Mouse (Mus musculus) stomach, embryonic 14.5 days (tissue): ENCODE measurements around the gene Myocos. TPM values are rescaled to one million over a fixed set of nuclear protein-coding genes. Genes with fewer than 3 reads are reported as not detected.
"Not testable (repeated sequence)": the region's sequence is repeated elsewhere in the genome, so short reads cannot be mapped to it uniquely, and the experiment has no call there.

Source experiments
- ATAC-seq: fragments of 200-750 bp; cut with Nextera tagmentation; 2 replicates; pipeline ENCODE4 v1.8.0; 2017; ENCODE audit warnings: low read depth, moderate TSS enrichment; ENCODE audit not compliant: insufficient number of reproducible peaks, insufficient read depth, low FRiP score
- H3K27ac ChIP-seq: fragments of 300-500 bp; sonication (generic); 2 replicates; pipeline ENCODE4 v1.5.1; 2014; ENCODE audit warnings: mild to moderate bottlenecking, low read length, moderate library complexity, mixed read lengths
- H3K27me3 ChIP-seq: fragments of 300-500 bp; sonication (generic); 2 replicates; pipeline ENCODE4 v1.6.1; 2014; ENCODE audit warnings: low read length, control low read depth, mixed read lengths; ENCODE audit not compliant: control insufficient read depth, insufficient read depth
- H3K36me3 ChIP-seq: fragments of 300-500 bp; sonication (generic); 2 replicates; pipeline ENCODE4 v1.6.1; 2014; ENCODE audit warnings: mild to moderate bottlenecking, control low read depth, low read length, moderate library complexity, mixed read lengths; ENCODE audit not compliant: control insufficient read depth, insufficient read depth
- H3K4me1 ChIP-seq: fragments of 300-500 bp; sonication (generic); 2 replicates; pipeline ENCODE4 v1.6.1; 2014; ENCODE audit warnings: low read length, control low read depth, mixed read lengths; ENCODE audit not compliant: control insufficient read depth, insufficient read depth
- H3K4me2 ChIP-seq: fragments of 300-500 bp; sonication (generic); replicated peaks from 2 replicates; pipeline ENCODE4 v1.6.1; 2014; ENCODE audit warnings: low read depth, low read length, control low read depth
- H3K4me3 ChIP-seq: fragments of 300-500 bp; sonication (generic); 2 replicates; pipeline ENCODE4 v1.5.1; 2014; ENCODE audit warnings: low read depth, low read length, control low read depth
- H3K9ac ChIP-seq: fragments of 300-500 bp; sonication (generic); replicated peaks from 2 replicates; pipeline ENCODE4 v1.6.1; 2014; ENCODE audit warnings: low read depth, mild to moderate bottlenecking, control low read depth, low read length, moderate library complexity, mixed read lengths
- H3K9me3 ChIP-seq: fragments of 300-500 bp; sonication (generic); 2 replicates; pipeline ENCODE4 v1.6.1; 2016; ENCODE audit warnings: low read depth, low read length, control low read depth; ENCODE audit not compliant: control insufficient read depth
- WGBS: fragments of 180-500 bp; shearing (Covaris S2); extraction: QIAGEN DNeasy Blood & Tissue Kit; methylation state at CpG from one replicate; pipeline ENCODE4 v1.1.7; 2014; 5-methylcytosine and 5-hydroxymethylcytosine counted together
- polyA plus RNA-seq: library from polyadenylated mRNA; unstranded; fragments of >200 nt; fragmentation: Nextera tagmentation; extraction: Ambion mirVana; gene quantifications from 2 replicates; pipeline ENCODE4 v1.2.1, GENCODE M21; 2014

Gene Myocos
- polyA plus RNA-seq, 1 experiment from 2014 or later, result not detected

DNA sequence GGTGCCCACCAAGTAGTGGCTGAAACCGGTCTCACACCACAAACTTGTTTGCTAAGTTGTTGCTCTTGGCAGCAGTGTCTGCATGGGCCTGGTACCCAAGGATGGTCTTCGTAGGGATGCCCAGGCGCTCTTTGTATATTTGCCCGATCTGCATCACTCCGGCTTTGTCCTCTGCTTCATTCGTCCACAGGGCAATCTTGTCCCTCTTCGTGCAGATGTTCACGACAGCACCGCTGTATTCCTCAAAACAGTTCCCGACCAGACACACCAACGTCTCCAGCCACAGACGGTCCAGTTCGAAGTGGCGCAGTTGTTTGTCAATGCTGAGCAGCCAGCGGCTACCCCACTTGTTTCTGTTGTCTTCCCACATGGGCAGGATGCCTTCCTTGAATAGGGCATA, 29.7 kb downstream of the Myocos start:
- not testable (repeated sequence) for H3K9me3 ChIP-seq, H3K27ac ChIP-seq, ATAC-seq, H3K4me3 ChIP-seq, H3K4me1 ChIP-seq, H3K27me3 ChIP-seq, H3K9ac ChIP-seq, H3K36me3 ChIP-seq, H3K4me2 ChIP-seq
- WGBS, result 97% methylated on average over 15 of the region's 15 CpGs

DNA sequence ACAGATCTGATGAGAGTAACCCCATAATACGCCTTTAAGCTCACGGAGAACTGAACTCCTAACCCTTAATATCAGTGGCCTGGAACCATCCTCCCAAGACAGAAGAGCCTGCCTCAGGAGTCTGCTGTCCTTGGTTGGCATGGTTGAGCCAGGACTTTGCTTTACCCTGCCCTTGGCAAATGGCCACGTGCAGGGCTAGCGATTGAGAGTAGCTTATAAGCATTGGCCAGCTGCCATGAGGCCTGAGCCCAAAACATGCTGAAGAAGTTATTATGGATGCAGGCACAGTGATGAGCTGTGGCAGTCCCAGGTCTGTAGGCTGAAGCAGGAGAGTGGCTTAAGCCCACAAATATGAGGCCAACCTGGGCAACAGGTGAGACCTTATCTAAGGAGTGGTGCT, 30.2 kb downstream of the Myocos start:
- not testable (repeated sequence) for H3K4me1 ChIP-seq, H3K9ac ChIP-seq, H3K9me3 ChIP-seq, ATAC-seq, H3K27ac ChIP-seq, H3K36me3 ChIP-seq, H3K4me2 ChIP-seq, H3K27me3 ChIP-seq, H3K4me3 ChIP-seq
- 87% methylated on average over 4 of the region's 4 CpGs for WGBS

DNA sequence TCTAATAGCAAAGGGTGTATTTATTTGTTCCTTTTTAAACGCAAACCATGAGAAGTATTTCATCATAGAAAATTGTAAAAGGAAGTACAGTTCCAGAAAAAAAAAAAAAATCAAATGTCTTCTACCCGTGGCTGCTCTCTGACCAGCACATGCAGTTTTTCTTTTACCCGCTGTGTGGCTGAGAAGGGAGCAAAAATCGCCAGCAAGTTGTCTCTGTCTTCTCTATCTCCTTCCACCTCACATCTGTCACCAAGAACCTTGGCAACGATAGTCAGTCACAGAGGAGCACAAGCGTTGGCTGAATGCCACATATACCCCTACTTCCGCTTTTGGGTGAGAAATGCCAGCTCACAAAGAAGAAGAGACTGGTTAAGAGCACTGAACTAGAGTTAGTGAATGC, 32.8 kb downstream of the Myocos start:
- no peak for ATAC-seq
- Histone ChIP-seq H3K27me3 (no peaks in the 10 kb centered on the region), H3K27ac (no peak overlapping the region), H3K9me3 (no peaks in the 10 kb centered on the region), H3K9ac (no peak overlapping the region), H3K4me1 (no peaks in the 10 kb centered on the region), H3K36me3 (no peaks in the 10 kb centered on the region), H3K4me3 (no peak overlapping the region), H3K4me2 (no peak overlapping the region)
- WGBS, result 61% methylated on average over 7 of the region's 7 CpGs

DNA sequence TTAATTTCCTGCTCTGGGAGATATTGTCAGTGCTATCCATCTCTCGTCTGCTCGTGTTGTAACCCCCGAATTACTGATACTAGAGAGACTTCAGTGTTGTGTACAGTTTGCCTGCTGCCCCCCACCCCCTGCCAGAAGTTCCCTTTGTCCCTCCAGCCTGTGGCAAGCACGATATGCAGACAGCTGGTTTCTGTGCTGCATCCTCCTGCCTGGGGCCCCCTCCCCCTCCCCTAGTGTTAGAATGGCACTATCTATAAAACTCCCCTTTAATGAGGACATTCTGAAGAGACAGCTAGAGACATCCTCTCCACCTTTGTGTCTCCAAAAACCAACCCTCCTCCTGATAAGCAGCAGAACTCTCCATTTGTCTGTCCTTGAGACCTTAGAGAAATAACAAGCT, 34.1 kb downstream of the Myocos start:
- no peaks in the 10 kb centered on the region for H3K4me1 ChIP-seq
- H3K9ac ChIP-seq, result no peak overlapping the region
- H3K4me3 ChIP-seq, result no peak overlapping the region
- no peak overlapping the region for H3K4me2 ChIP-seq
- H3K9me3 ChIP-seq, result no peaks in the 10 kb centered on the region
- no peaks in the 10 kb centered on the region for H3K36me3 ChIP-seq
- 31% methylated on average over 4 of the region's 4 CpGs for WGBS
- no peak for ATAC-seq
- no peaks in the 10 kb centered on the region for H3K27me3 ChIP-seq
- H3K27ac ChIP-seq, result no peak overlapping the region

DNA sequence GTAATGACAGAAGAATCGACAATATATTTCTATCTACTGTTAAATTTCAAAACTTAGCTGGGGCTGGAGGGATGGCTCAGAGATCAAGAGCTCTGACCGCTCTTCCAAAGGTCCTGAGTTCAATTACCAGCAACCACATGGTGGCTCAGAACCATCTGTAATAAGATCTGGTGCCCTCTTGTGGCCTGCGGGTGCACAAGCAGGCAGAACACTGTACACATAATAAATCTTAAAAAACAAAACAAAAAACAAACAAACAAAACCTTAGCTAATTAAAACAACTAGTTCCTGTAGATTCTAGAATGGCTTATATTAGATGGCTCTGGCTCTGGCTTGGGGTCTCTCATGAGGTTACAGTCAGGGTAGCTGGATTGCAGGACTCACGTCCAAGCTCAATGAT, 37.5 kb downstream of the Myocos start:
- WGBS, result 75% methylated on average over 4 of the region's 4 CpGs
- Histone ChIP-seq H3K27ac (no peak overlapping the region), H3K4me2 (no peak overlapping the region), H3K9ac (no peak overlapping the region), H3K36me3 (no peaks in the 10 kb centered on the region), H3K4me3 (no peak overlapping the region), H3K4me1 (no peaks in the 10 kb centered on the region), H3K9me3 (no peaks in the 10 kb centered on the region), H3K27me3 (no peaks in the 10 kb centered on the region)
- ATAC-seq, result no peak

DNA sequence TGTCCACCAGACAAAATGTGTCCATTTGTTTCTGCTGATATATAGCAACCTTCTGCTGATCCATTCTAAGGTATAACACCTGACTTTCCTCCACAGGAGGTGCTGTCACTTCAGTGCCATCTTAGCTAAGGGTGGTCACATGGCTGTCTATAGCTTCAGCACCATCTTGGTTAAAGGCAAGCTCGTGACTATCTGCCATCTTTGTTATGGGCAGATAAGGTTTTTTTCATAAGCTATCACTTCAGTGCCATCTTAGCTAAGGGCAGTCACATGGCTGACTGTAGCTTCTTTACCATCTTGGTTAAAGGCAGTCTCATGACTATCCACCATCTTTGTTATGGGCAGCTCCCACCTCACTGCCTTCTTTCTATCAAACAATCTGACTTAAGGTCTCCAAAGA, 42.5 kb downstream of the Myocos start:
- no peaks in the 10 kb centered on the region for H3K9me3 ChIP-seq
- H3K9ac ChIP-seq, result no peak overlapping the region
- no peaks in the 10 kb centered on the region for H3K36me3 ChIP-seq
- no peaks in the 10 kb centered on the region for H3K27me3 ChIP-seq
- 68% methylated on average over 1 of the region's 1 CpGs for WGBS
- H3K4me2 ChIP-seq, result no peak overlapping the region
- ATAC-seq, result no peak
- no peak overlapping the region for H3K27ac ChIP-seq
- H3K4me3 ChIP-seq, result no peak overlapping the region
- no peaks in the 10 kb centered on the region for H3K4me1 ChIP-seq

DNA sequence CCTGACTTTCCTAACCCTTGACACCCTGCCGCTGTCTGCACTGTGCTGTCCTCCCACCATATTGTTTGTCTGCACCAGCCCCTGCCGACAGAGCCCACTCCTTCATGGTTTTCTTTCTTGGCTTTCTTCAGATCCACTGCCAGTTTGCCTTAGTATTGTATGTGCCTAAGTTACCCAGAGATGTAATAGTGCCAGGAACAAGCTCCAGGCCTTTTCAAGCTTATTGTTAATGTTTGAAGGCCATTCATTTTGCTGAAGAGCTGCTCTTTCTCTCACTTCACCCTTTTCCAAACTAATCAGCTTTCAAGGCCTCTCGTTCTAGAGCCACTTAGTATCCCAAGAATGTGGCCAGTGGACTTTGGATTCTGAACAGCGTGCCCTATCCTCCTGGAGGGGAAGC, 46.8 kb downstream of the Myocos start:
- no peak overlapping the region for H3K9ac ChIP-seq

DNA sequence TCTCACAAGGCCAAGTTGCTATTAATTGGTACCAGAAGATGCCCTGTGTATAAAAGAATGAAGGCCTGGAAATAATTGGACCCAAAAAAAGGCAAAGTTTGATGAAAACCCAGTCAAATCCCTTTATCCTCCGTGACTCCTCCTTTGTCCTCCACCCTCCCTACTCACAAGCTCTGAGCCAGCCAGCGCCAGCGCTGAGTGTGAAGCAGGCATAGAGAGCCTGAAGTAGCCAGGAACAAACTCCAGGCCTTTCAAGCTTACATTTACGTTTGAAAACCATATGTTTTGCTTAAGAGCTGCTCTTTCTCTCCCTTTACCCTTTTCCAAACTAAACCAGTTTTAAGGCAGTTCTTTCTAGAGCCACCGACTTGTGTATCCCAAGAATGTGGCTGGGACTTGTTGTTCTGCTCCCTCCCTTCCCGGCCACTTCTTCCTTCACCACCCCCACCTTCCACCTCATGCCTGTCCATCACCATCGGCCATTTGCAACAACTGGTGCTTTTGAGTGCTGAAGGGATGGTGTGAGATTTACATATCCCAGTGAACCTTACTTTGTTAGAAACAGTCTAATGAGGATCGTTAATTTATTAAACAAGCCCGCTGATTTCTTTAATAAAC, 48.3 kb downstream of the Myocos start:
- no peak for ATAC-seq
- Histone ChIP-seq H3K9ac (no peak overlapping the region), H3K27ac (no peak overlapping the region), H3K4me3 (no peak overlapping the region), H3K4me1 (no peaks in the 10 kb centered on the region), H3K9me3 (no peaks in the 10 kb centered on the region), H3K27me3 (no peaks in the 10 kb centered on the region), H3K4me2 (no peak overlapping the region), H3K36me3 (no peaks in the 10 kb centered on the region)
- WGBS, result 36% methylated on average over 9 of the region's 9 CpGs

More for the DNA sequence above, 46.8 kb downstream of the Myocos start:
- Histone ChIP-seq H3K9me3 (no peaks in the 10 kb centered on the region), H3K36me3 (no peaks in the 10 kb centered on the region), H3K4me3 (no peak overlapping the region), H3K4me1 (no peaks in the 10 kb centered on the region), H3K4me2 (no peak overlapping the region), H3K27ac (no peak overlapping the region), H3K27me3 (no peaks in the 10 kb centered on the region)
- WGBS, result 65% methylated on average over 4 of the region's 4 CpGs
- no peak for ATAC-seq

DNA sequence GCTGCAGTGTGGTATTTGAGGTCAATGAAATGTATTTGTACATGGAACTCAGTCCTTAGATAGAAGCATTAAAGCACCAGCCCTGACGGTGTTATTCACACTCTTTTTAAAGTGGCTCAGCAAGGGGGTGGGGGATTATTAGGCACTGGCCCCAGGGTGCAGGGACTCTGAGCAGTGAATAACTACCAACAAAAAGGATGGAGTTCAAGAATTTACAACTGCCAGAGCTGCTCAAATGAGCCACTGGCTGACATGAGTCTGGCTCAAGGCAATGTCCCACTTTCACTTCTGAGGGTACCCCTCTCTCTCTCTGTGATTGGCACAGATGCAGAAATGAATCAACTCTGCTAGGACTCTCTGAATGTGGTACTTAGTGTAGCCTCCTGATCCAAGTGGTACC, 49.9 kb downstream of the Myocos start:
- H3K9me3 ChIP-seq, result no peaks in the 10 kb centered on the region
- no peaks in the 10 kb centered on the region for H3K4me1 ChIP-seq
- WGBS, result 32% methylated on average over 1 of the region's 1 CpGs
- no peak overlapping the region for H3K9ac ChIP-seq
- no peaks in the 10 kb centered on the region for H3K27me3 ChIP-seq
- ATAC-seq, result no peak
- H3K27ac ChIP-seq, result no peak overlapping the region
- H3K36me3 ChIP-seq, result no peaks in the 10 kb centered on the region; the same call in 1 of the 2 replicates
- no peak overlapping the region for H3K4me3 ChIP-seq
- H3K4me2 ChIP-seq, result no peak overlapping the region
